Mouse (Mus musculus) ES-E14 (cell line): ENCODE results near the gene Syn2.

Experiments used
- CHD2 ChIP-seq: IDR thresholded peaks from 2 replicates; pipeline ENCODE4 v1.6.1; 2014; ENCODE audit warnings: mild to moderate bottlenecking, low read depth, low read length, inconsistent platforms
- HCFC1 ChIP-seq: IDR thresholded peaks from 2 replicates; pipeline ENCODE4 v1.6.1; 2012; ENCODE audit warnings: low read length, inconsistent platforms, borderline replicate concordance; ENCODE audit not compliant: insufficient read depth
- MAFK ChIP-seq: IDR thresholded peaks from 2 replicates; pipeline ENCODE4 v1.6.1; 2014; ENCODE audit warnings: mild to moderate bottlenecking, low read depth, low read length, inconsistent platforms; ENCODE audit not compliant: insufficient read depth
- ZC3H11A ChIP-seq: IDR thresholded peaks from 2 replicates; pipeline ENCODE4 v1.6.1; 2012; ENCODE audit warnings: low read depth, mild to moderate bottlenecking, inconsistent platforms, low read length, borderline replicate concordance
- ZNF384 ChIP-seq: IDR thresholded peaks from 2 replicates; pipeline ENCODE4 v1.6.1; 2012; ENCODE audit warnings: low read depth, low read length, inconsistent platforms

DNA sequence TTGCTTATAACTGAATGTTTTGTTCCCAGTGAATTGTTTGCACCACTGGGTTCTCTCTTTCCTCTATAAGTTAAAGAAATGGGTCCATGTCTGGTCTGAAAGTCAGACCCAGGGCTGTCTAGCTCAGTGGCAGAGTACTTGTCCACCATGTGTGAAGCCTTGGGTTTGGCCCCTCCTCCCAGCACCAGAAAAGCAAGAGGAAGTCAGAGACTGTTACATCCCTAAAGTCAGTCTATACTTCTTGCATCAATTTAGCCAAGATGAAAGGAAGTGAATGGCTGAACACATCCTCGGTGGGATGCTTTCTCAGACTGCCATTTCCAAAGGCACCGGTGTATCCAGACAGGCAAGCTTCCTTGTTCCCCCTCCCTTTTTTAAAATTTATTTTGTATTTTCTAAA lies 156.4 kb downstream of the Syn2 start:
- no peak for TF ChIP-seq MAFK
- TF ChIP-seq CHD2: no peak
- TF ChIP-seq ZC3H11A: no peak
- TF ChIP-seq HCFC1: no peak
- TF ChIP-seq ZNF384: no peak
